In the genomic region with DNA sequence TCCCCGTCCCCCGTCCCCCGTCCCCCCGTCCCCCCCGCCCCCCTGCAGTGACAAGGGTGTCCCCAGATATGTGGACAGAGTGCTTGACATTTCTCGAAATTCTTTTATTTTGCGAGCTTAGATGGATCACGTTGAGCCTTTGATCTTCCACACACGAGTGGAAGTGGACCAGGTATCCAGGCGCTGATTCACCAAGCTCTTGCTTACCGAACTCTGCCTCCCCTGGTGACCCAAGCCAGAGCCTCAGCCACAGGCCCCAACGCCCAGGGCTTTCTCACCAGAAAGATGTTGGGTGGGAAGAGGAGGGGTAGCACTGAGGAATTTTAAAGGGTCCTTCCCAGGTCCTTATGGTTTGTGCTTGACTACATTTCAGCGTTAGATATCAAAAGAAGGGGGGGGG, we compare ENCODE assay signal across 8 mouse cellular contexts. TPM values are rescaled to one million over a fixed set of nuclear protein-coding genes. Genes with fewer than 3 reads are reported as not detected.
DNase-seq lines count a peak whose midpoint lies in the region; ATAC-seq lines count a peak whose summit lies in the region.

No protein-coding gene starts in this region.

- peak; percentile 1; the same call in 1 of the 2 replicates for ATAC-seq in kidney, embryonic 15.5 days (replicated peaks; ENCODE audit: low FRiP score)
- no peak for ATAC-seq in embryonic facial prominence, embryonic 13.5 days (ENCODE audit: insufficient number of reproducible peaks, insufficient read depth, low FRiP score, low TSS enrichment, low read depth)
- ATAC-seq in intestine, embryonic 16.5 days = 0 out of 2 replicates have a peak, but pooled peaks have one; percentile 12
- ATAC-seq in neural tube, embryonic 14.5 days (ENCODE audit: low read depth) = peak; percentile 13; the same call in 1 of the 2 replicates

- H3K36me3 ChIP-seq in kidney, embryonic 15.5 days = peaks cover 4% of the 10 kb centered on the region; the same call in 1 of the 2 replicates
- peaks cover 3% of the 10 kb centered on the region; the same call in 1 of the 2 replicates for H3K36me3 ChIP-seq in embryonic facial prominence, embryonic 13.5 days
- no peaks in the 10 kb centered on the region for H3K36me3 ChIP-seq in intestine, embryonic 16.5 days (ENCODE audit: control insufficient read depth, insufficient read depth, low read length)
- no peaks in the 10 kb centered on the region for H3K36me3 ChIP-seq in neural tube, embryonic 14.5 days (ENCODE audit: control insufficient read depth, insufficient read depth, low read length)

- peak overlapping the region; percentile 90 for H3K27ac ChIP-seq in kidney, embryonic 15.5 days
- H3K27ac ChIP-seq in embryonic facial prominence, embryonic 13.5 days = peak overlapping the region; percentile 85
- no peak overlapping the region for H3K27ac ChIP-seq in intestine, embryonic 16.5 days (ENCODE audit: low read length)
- H3K27ac ChIP-seq in neural tube, embryonic 14.5 days (ENCODE audit: low read depth, low read length) = no peak overlapping the region; the same call in 1 of the 2 replicates

- WGBS in kidney, embryonic 15.5 days = 8% methylated on average over 13 of the region's 13 CpGs
- WGBS in embryonic facial prominence, embryonic 13.5 days = 4% methylated on average over 12 of the region's 13 CpGs
- WGBS in intestine, embryonic 16.5 days = 14% methylated on average over 13 of the region's 13 CpGs
- 5% methylated on average over 13 of the region's 13 CpGs for WGBS in neural tube, embryonic 14.5 days

- H3K9me3 ChIP-seq in kidney, embryonic 15.5 days (replicated peaks) = no peaks in the 10 kb centered on the region
- no peaks in the 10 kb centered on the region for H3K9me3 ChIP-seq in embryonic facial prominence, embryonic 13.5 days
- no peaks in the 10 kb centered on the region for H3K9me3 ChIP-seq in intestine, embryonic 16.5 days (ENCODE audit: control insufficient read depth, low read length)
- no peaks in the 10 kb centered on the region for H3K9me3 ChIP-seq in neural tube, embryonic 14.5 days (ENCODE audit: control insufficient read depth, low read length)

- peaks cover 33% of the 10 kb centered on the region for H3K4me1 ChIP-seq in kidney, embryonic 15.5 days
- peaks cover 32% of the 10 kb centered on the region for H3K4me1 ChIP-seq in embryonic facial prominence, embryonic 13.5 days
- peaks cover 16% of the 10 kb centered on the region for H3K4me1 ChIP-seq in intestine, embryonic 16.5 days (ENCODE audit: control insufficient read depth, insufficient read depth, low read length)
- peaks cover 16% of the 10 kb centered on the region; the same call in 1 of the 2 replicates for H3K4me1 ChIP-seq in neural tube, embryonic 14.5 days (ENCODE audit: control insufficient read depth, insufficient read depth, low read length)

- H3K27me3 ChIP-seq in kidney, embryonic 15.5 days = no peaks in the 10 kb centered on the region
- H3K27me3 ChIP-seq in embryonic facial prominence, embryonic 13.5 days = no peaks in the 10 kb centered on the region
- H3K27me3 ChIP-seq in intestine, embryonic 16.5 days (replicated peaks; ENCODE audit: control insufficient read depth, insufficient read depth, low read length) = no peaks in the 10 kb centered on the region
- H3K27me3 ChIP-seq in neural tube, embryonic 14.5 days (ENCODE audit: control insufficient read depth, insufficient read depth, low read length) = no peaks in the 10 kb centered on the region

- H3K9ac ChIP-seq in kidney, embryonic 15.5 days = peak overlapping the region; percentile 84
- H3K9ac ChIP-seq in embryonic facial prominence, embryonic 13.5 days = peak overlapping the region; percentile 94
- peak overlapping the region; percentile 78 for H3K9ac ChIP-seq in intestine, embryonic 16.5 days (ENCODE audit: low read depth, low read length)
- peak overlapping the region; percentile 82; the same call in 1 of the 2 replicates for H3K9ac ChIP-seq in neural tube, embryonic 14.5 days (replicated peaks; ENCODE audit: low read depth, low read length)

- DNase-seq in kidney, adult 9 months = no peak
- DNase-seq in frontal cortex, postnatal 36 days (ENCODE audit: low spot score in 2 of 2) = no peak
- no peak for DNase-seq in lung, postnatal 14 days
- DNase-seq in kidney, postnatal 14 days = no peak

- H3K4me2 ChIP-seq in kidney, embryonic 15.5 days = peak overlapping the region; percentile 69
- peak overlapping the region; percentile 73 for H3K4me2 ChIP-seq in embryonic facial prominence, embryonic 13.5 days
- peak overlapping the region; percentile 91 for H3K4me2 ChIP-seq in intestine, embryonic 16.5 days (ENCODE audit: low read depth, low read length)
- peak overlapping the region; percentile 84 for H3K4me2 ChIP-seq in neural tube, embryonic 14.5 days (ENCODE audit: low read depth, low read length)

- peak overlapping the region; percentile 72 for H3K4me3 ChIP-seq in kidney, embryonic 15.5 days (replicated peaks)
- peak overlapping the region; percentile 83 for H3K4me3 ChIP-seq in embryonic facial prominence, embryonic 13.5 days
- H3K4me3 ChIP-seq in intestine, embryonic 16.5 days (ENCODE audit: low read length) = peak overlapping the region; percentile 76
- H3K4me3 ChIP-seq in neural tube, embryonic 14.5 days (ENCODE audit: low read depth, low read length) = peak overlapping the region; percentile 85

RNA-seq across cellular contexts. Expression of gene F2r, which starts 0.6 kb away (rescaled TPM):
- 126 TPM in 2 replicates for polyA plus RNA-seq in kidney, embryonic 15.5 days (2015; fragmentation: Nextera tagmentation; extraction: Ambion mirVana)
- 92.2 and 100 TPM in 2 replicates for polyA plus RNA-seq in embryonic facial prominence, embryonic 13.5 days (2015; fragmentation: Nextera tagmentation; extraction: Ambion mirVana)
- 41.0 and 41.7 TPM in 2 replicates for polyA plus RNA-seq in intestine, embryonic 16.5 days (2015; fragmentation: Nextera tagmentation; extraction: Ambion mirVana)
- 65.2 and 74.2 TPM in 2 replicates for polyA plus RNA-seq in neural tube, embryonic 14.5 days (2014; fragmentation: Nextera tagmentation; extraction: Ambion mirVana)

Comparison
In these comparisons a context has a peak if more than half of its experiments do, and no peak if none do; other contexts are left out.
1. H3K27ac ChIP-seq: peak in kidney, embryonic 15.5 days (single experiment) and embryonic facial prominence, embryonic 13.5 days (single experiment); none in intestine, embryonic 16.5 days (single experiment) and neural tube, embryonic 14.5 days (single experiment).
2. Peak in every context shown above with its lines, with median percentiles within 50 percentile points of each other: H3K4me2 ChIP-seq, H3K4me3 ChIP-seq and H3K9ac ChIP-seq.